ENCODE assay signal across 32 mouse cellular contexts in the genomic region with DNA sequence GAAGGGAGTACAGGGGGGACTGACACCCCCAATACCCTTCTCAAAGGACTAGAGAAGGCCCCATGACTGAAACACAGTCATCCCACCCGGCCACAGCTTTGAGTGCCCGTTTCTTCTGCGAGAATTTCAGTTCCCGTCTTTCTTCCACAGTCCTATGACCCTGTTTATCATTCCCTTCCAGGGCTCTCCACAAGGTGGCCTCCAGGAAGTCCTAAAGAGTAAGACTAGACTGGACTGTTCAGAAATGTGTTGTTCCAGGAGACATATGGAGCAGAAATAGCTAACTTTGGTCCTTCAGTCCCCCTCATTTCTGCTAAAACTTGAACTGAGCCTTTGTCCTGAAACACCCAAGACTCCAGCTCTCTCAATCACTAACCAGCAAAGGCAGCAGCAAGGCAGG. TPM values are rescaled to one million over a fixed set of nuclear protein-coding genes. Genes with fewer than 3 reads are reported as not detected.
DNase-seq lines count a peak whose midpoint lies in the region; ATAC-seq and TF ChIP-seq lines count a peak whose summit lies in the region.
"Had no signal": no experiment of that assay in that cellular context is flagged by ENCODE, and none has a peak within 500 bp of the region (broad histone marks: within the 10 kb centered on the region; RNA-seq: fewer than 3 reads in every experiment).

No protein-coding gene starts in this region.

- no peaks in the 10 kb centered on the region for H3K27me3 ChIP-seq in hindbrain, embryonic 13.5 days
- no peaks in the 10 kb centered on the region for H3K27me3 ChIP-seq in hindbrain, embryonic 10.5 days (ENCODE audit: insufficient read depth, poor library complexity, severe bottlenecking)
- no peaks in the 10 kb centered on the region for H3K27me3 ChIP-seq in CH12.LX (replicated peaks)
- no peaks in the 10 kb centered on the region for H3K27me3 ChIP-seq in limb, embryonic 10.5 days (ENCODE audit: low read depth, poor library complexity, severe bottlenecking)
- H3K27me3 ChIP-seq: embryonic facial prominence, embryonic 12.5 days; kidney, embryonic 15.5 days; limb, embryonic 12.5 days; megakaryocyte, embryonic 14.5 days; stomach, embryonic 15.5 days had no signal

- no peak overlapping the region for H3K4me3 ChIP-seq in hindbrain, embryonic 13.5 days
- no peak overlapping the region for H3K4me3 ChIP-seq in hindbrain, embryonic 10.5 days
- H3K4me3 ChIP-seq in left cerebral cortex, adult 2 months: no peak overlapping the region
- H3K4me3 ChIP-seq in CH12.LX (replicated peaks in 1 of 3; ENCODE audit: low read depth in 2 of 3, low read length in 2 of 3, poor library complexity in 1 of 3): no peak overlapping the region
- H3K4me3 ChIP-seq in limb, embryonic 10.5 days: no peak overlapping the region
- H3K4me3 ChIP-seq: embryonic facial prominence, embryonic 12.5 days; gastrocnemius, adult 2 months; kidney, embryonic 15.5 days; limb, embryonic 12.5 days; stomach, embryonic 15.5 days had no signal

- peaks cover 26% of the 10 kb centered on the region for H3K4me1 ChIP-seq in hindbrain, embryonic 13.5 days (replicated peaks)
- peaks cover 16% of the 10 kb centered on the region for H3K4me1 ChIP-seq in hindbrain, embryonic 10.5 days (replicated peaks)
- H3K4me1 ChIP-seq in CH12.LX (ENCODE audit: control insufficient read depth in 1 of 2, insufficient read depth in 2 of 2): peaks cover 5 to 17% of the 10 kb centered on the region in 2 experiments
- no peaks in the 10 kb centered on the region for H3K4me1 ChIP-seq in limb, embryonic 10.5 days
- H3K4me1 ChIP-seq: embryonic facial prominence, embryonic 12.5 days had no signal

- H3K27ac ChIP-seq in hindbrain, embryonic 13.5 days: peak overlapping the region; percentile 10; the same call in 1 of the 2 replicates
- H3K27ac ChIP-seq in hindbrain, embryonic 10.5 days: no peak overlapping the region
- H3K27ac ChIP-seq in left cerebral cortex, adult 2 months: no peak overlapping the region
- no peak overlapping the region for H3K27ac ChIP-seq in CH12.LX (ENCODE audit: insufficient read depth, low read depth)
- no peak overlapping the region for H3K27ac ChIP-seq in limb, embryonic 10.5 days
- H3K27ac ChIP-seq: embryonic facial prominence, embryonic 12.5 days; gastrocnemius, adult 2 months; kidney, embryonic 15.5 days; limb, embryonic 12.5 days; stomach, embryonic 15.5 days had no signal

- no peaks in the 10 kb centered on the region for H3K9me3 ChIP-seq in hindbrain, embryonic 13.5 days
- H3K9me3 ChIP-seq in hindbrain, embryonic 10.5 days: no peaks in the 10 kb centered on the region
- no peaks in the 10 kb centered on the region for H3K9me3 ChIP-seq in CH12.LX (replicated peaks; ENCODE audit: low read length)
- no peaks in the 10 kb centered on the region for H3K9me3 ChIP-seq in limb, embryonic 10.5 days (replicated peaks)
- H3K9me3 ChIP-seq: embryonic facial prominence, embryonic 12.5 days; G1E; kidney, embryonic 15.5 days; limb, embryonic 12.5 days; megakaryocyte, embryonic 14.5 days; stomach, embryonic 15.5 days had no signal

- peak; percentile 13 for TF ChIP-seq CTCF in left cerebral cortex, adult 2 months (IDR thresholded peaks at IDR 0.05)
- peak in 1 of 2 experiments; percentile 33; a peak in 3 of 4 replicates for TF ChIP-seq CTCF in CH12.LX (conservative IDR thresholded peaks at IDR 0.05 in 1 of 2, IDR thresholded peaks at IDR 0.05 in 1 of 2; ENCODE audit: low read depth in 2 of 2, low read length in 2 of 2)

- in situ Hi-C loops in CH12.LX (cut with MboI; ENCODE audit: low pct_ligation_motif_present, low pct_unique_long_range_greater_than_20kb, low sequenced_read_pairs): no loop called here

- H3K4me2 ChIP-seq in hindbrain, embryonic 13.5 days: no peak overlapping the region
- H3K4me2 ChIP-seq in CH12.LX (ENCODE audit: insufficient read depth, low read depth, poor library complexity, severe bottlenecking): no peak overlapping the region
- H3K4me2 ChIP-seq: embryonic facial prominence, embryonic 12.5 days; heart, embryonic 11.5 days; kidney, embryonic 15.5 days; limb, embryonic 12.5 days; liver, embryonic 11.5 days; stomach, embryonic 15.5 days had no signal

- DNase-seq in hindbrain, embryonic 10.5 days (ENCODE audit: low spot score): no peak
- no peak for DNase-seq in left cerebral cortex, adult 2 months (ENCODE audit: extremely low spot score in 1 of 2, low spot score in 2 of 2)
- no peak for DNase-seq in left cerebral cortex, postnatal 36 days (ENCODE audit: low spot score in 2 of 2)
- DNase-seq in CH12.LX (ENCODE audit: extremely low read depth) (no peak), ZHBTc4 (ENCODE audit: low read depth, low spot score) (peak; percentile 20)
- DNase-seq in frontal cortex, adult 2 months (ENCODE audit: extremely low spot score in 1 of 2, low spot score in 1 of 2): no peak
- no peak for DNase-seq in limb, embryonic 10.5 days (ENCODE audit: low spot score)
- DNase-seq: adrenal gland, adult 2 months; cerebellum, adult 11-12 months; cerebellum, postnatal 10 days; gastrocnemius, adult 2 months; heart, postnatal 10 days; liver, postnatal 0 days; midbrain, embryonic 14.5 days; thymus, adult 18-20 months; thymus, postnatal 36 days had no signal

- no peak for TF ChIP-seq POLR2A in CH12.LX (IDR thresholded peaks at IDR 0.05; ENCODE audit: low read depth, low read length)

- TF ChIP-seq EP300 in CH12.LX (IDR thresholded peaks at IDR 0.05; ENCODE audit: low read length): no peak

- no peak overlapping the region for H3K9ac ChIP-seq in hindbrain, embryonic 13.5 days
- H3K9ac ChIP-seq in CH12.LX (ENCODE audit: insufficient read depth, low read depth): no peak overlapping the region
- H3K9ac ChIP-seq: embryonic facial prominence, embryonic 12.5 days; kidney, embryonic 15.5 days; limb, embryonic 12.5 days; liver, postnatal 0 days; stomach, embryonic 15.5 days had no signal

- H3K36me3 ChIP-seq in hindbrain, embryonic 13.5 days: peaks cover 65% of the 10 kb centered on the region
- peaks cover 69% of the 10 kb centered on the region for H3K36me3 ChIP-seq in hindbrain, embryonic 10.5 days
- H3K36me3 ChIP-seq in CH12.LX (replicated peaks in 1 of 2; ENCODE audit: control insufficient read depth in 1 of 2, insufficient read depth in 1 of 2, low read length in 1 of 2): peaks cover 54 to 76% of the 10 kb centered on the region in 2 experiments
- peaks cover 69% of the 10 kb centered on the region for H3K36me3 ChIP-seq in limb, embryonic 10.5 days

- intact Hi-C loops in left cerebral cortex, adult 2 months (cut with DNase I): no loop called here
- intact Hi-C loops in left cerebral cortex, postnatal 36 days (cut with DNase I): no loop called here

- 92% methylated on average over 4 of the region's 4 CpGs for WGBS in hindbrain, embryonic 13.5 days
- 88% methylated on average over 4 of the region's 4 CpGs for WGBS in hindbrain, embryonic 10.5 days
- WGBS in limb, embryonic 10.5 days: 91% methylated on average over 4 of the region's 4 CpGs

- TF ChIP-seq RAD21 in CH12.LX (IDR thresholded peaks at IDR 0.05; ENCODE audit: low read depth, low read length): no peak

- dilution Hi-C loops in CH12.LX (cut with MboI; ENCODE audit: extremely low pct_ligation_motif_present, extremely low pct_unique_long_range_greater_than_20kb, low sequenced_read_pairs): no loop called here

- peaks cover 3% of the 10 kb centered on the region for H3K79me2 ChIP-seq in CH12.LX (replicated peaks; ENCODE audit: control insufficient read depth, extremely low read depth, insufficient read depth, poor library complexity, severe bottlenecking)

- ATAC-seq in hindbrain, embryonic 13.5 days (ENCODE audit: low FRiP score): no peak
- ATAC-seq: liver, postnatal 0 days had no signal

TF ChIP-seq in CH12.LX, 34 proteins besides CTCF, POLR2A, EP300 and RAD21:
- TF ChIP-seq UBTF (IDR thresholded peaks at IDR 0.05; ENCODE audit: low read depth, low read length): no peak
- peak; percentile 13 for TF ChIP-seq SMC3 (IDR thresholded peaks at IDR 0.05; ENCODE audit: low read depth, low read length)

RNA-seq across cellular contexts. Expression of gene Dynll2, which starts 8.4 kb away (rescaled TPM):
- 50.6 and 51.1 TPM in 2 replicates for polyA plus RNA-seq in hindbrain, embryonic 13.5 days (2015; fragmentation: Nextera tagmentation; extraction: Ambion mirVana)
- polyA plus RNA-seq in hindbrain, embryonic 10.5 days (2016; fragmentation: Nextera tagmentation; extraction: Ambion mirVana): 29.4 and 39.9 TPM in 2 replicates
- 100 to 1,000 TPM; 578 to 608 TPM for total RNA-seq in left cerebral cortex, adult 2 months (2021)
- total RNA-seq in left cerebral cortex, postnatal 36 days (2021): 100 to 1,000 TPM; 539 to 592 TPM
- total RNA-seq in CH12.LX (2012; rRNA removed): 35.8 and 43.0 TPM in 2 replicates
- 13.0 and 14.0 TPM in 2 replicates for total RNA-seq in CH12.LX (2014; rRNA removed)
- polyA plus RNA-seq in CH12.LX (2012; ENCODE audit: insufficient read length, low read depth): 147 and 148 TPM in 2 replicates
- 344 and 374 TPM in 2 replicates for polyA plus RNA-seq in frontal cortex, adult 2 months (2012; rRNA removed)
- polyA plus RNA-seq in limb, embryonic 10.5 days (2016; fragmentation: Nextera tagmentation; extraction: Ambion mirVana): 22.9 and 25.0 TPM in 2 replicates

RNA-seq across cellular contexts. Expression of gene Olfr464, which starts 58.1 kb away (rescaled TPM):
- polyA plus RNA-seq in hindbrain, embryonic 13.5 days (2015; fragmentation: Nextera tagmentation; extraction: Ambion mirVana): 0.10 and 0.23 TPM in 2 replicates
- polyA plus RNA-seq in hindbrain, embryonic 10.5 days (2016; fragmentation: Nextera tagmentation; extraction: Ambion mirVana): not detected in 2 replicates
- 1 to 10 TPM; 2.0 to 2.7 TPM for total RNA-seq in left cerebral cortex, adult 2 months (2021)
- 1 to 10 TPM; 2.7 to 4.5 TPM for total RNA-seq in left cerebral cortex, postnatal 36 days (2021)
- total RNA-seq in CH12.LX (2012; rRNA removed) (not detected in 2 replicates), CH12.LX (2014; rRNA removed) (not detected in 2 replicates)
- not detected in 2 replicates for polyA plus RNA-seq in CH12.LX (2012; ENCODE audit: insufficient read length, low read depth)
- 0.88 and 1.0 TPM in 2 replicates for polyA plus RNA-seq in frontal cortex, adult 2 months (2012; rRNA removed)
- not detected in 2 replicates for polyA plus RNA-seq in limb, embryonic 10.5 days (2016; fragmentation: Nextera tagmentation; extraction: Ambion mirVana)
- total RNA-seq: adrenal gland, adult 2 months; adrenal gland, postnatal 4 days; G1E; gastrocnemius, adult 2 months; gastrocnemius, postnatal 4 days; heart, postnatal 10 days; layer of hippocampus, postnatal 14 days had no signal
- polyA plus RNA-seq: adrenal gland, adult 2 months; forebrain, embryonic 11.5 days; G1E; heart, embryonic 11.5 days; hindbrain, embryonic 11.5 days; intestine, embryonic 14.5 days; kidney, embryonic 15.5 days; large intestine, adult 2 months; limb, embryonic 12.5 days; liver, embryonic 11.5 days; liver, postnatal 0 days; stomach, embryonic 15.5 days had no signal
